Mouse (Mus musculus): ENCODE results near the gene Tbc1d9b. TPM values are rescaled to one million over a fixed set of nuclear protein-coding genes. Genes with fewer than 3 reads are reported as not detected.
A peak's percentile ranks its signal among the peaks of the same experiment; 100 is the strongest.
"Not testable (repeated sequence)": the region's sequence is repeated elsewhere in the genome, so short reads cannot be mapped to it uniquely, and the experiment has no call there.

Tbc1d9b gene
- total RNA-seq (2021), result 10 to 100 TPM; 42.9 to 43.9 TPM

GRCm38 (mm10) chr11:50130811-50131766, at the start of gene Tbc1d9b:
TSS of gene Tbc1d9b (plus strand) at chr11:50131396.
- peak; percentile 77 for DNase-seq (ENCODE audit: low spot score)
- intact Hi-C loops (cut with DNase I), result loop anchor here (1.0 to 5.0 kb wide), 3 partner anchors 96 to 145 kb away; partner anchors contain the start of gene Rnf130

- DNase-seq (ENCODE audit: low spot score), result no peak
- intact Hi-C loops (cut with DNase I), result no loop called here
Observed at GRCm38 (mm10) chr11:50086211-50086610, 45.0 kb upstream of the Tbc1d9b start.

GRCm38 (mm10) chr11:50089840-50090239, 41.4 kb upstream of the Tbc1d9b start:
- intact Hi-C loops (cut with DNase I), result no loop called here
- no peak for DNase-seq (ENCODE audit: low spot score)

GRCm38 (mm10) chr11:50090982-50091675, 40.1 kb upstream of the Tbc1d9b start:
- intact Hi-C loops (cut with DNase I), result no loop called here
- DNase-seq (ENCODE audit: low spot score), result no peak

GRCm38 (mm10) chr11:50091681-50092080, 39.5 kb upstream of the Tbc1d9b start:
- no peak for DNase-seq (ENCODE audit: low spot score)
- intact Hi-C loops (cut with DNase I), result no loop called here

- no peak for DNase-seq (ENCODE audit: low spot score)
- intact Hi-C loops (cut with DNase I), result no loop called here
Observed at GRCm38 (mm10) chr11:50095661-50096060, 35.5 kb upstream of the Tbc1d9b start.

- intact Hi-C loops (cut with DNase I), result no loop called here
- no peak for DNase-seq (ENCODE audit: low spot score)
Observed at GRCm38 (mm10) chr11:50097091-50097490, 34.1 kb upstream of the Tbc1d9b start.

GRCm38 (mm10) chr11:50098961-50099481, 32.2 kb upstream of the Tbc1d9b start:
- DNase-seq (ENCODE audit: low spot score), result peak; percentile 17
- intact Hi-C loops (cut with DNase I), result no loop called here

- intact Hi-C loops (cut with DNase I), result no loop called here
Observed at GRCm38 (mm10) chr11:50099692-50100091, 31.5 kb upstream of the Tbc1d9b start.

GRCm38 (mm10) chr11:50100548-50101307, 30.5 kb upstream of the Tbc1d9b start:
- DNase-seq (ENCODE audit: low spot score), result no peak
- intact Hi-C loops (cut with DNase I), result no loop called here

More at GRCm38 (mm10) chr11:50099692-50100091, 31.5 kb upstream of the Tbc1d9b start:
- no peak for DNase-seq (ENCODE audit: low spot score)

- DNase-seq (ENCODE audit: low spot score); intact Hi-C loops (cut with DNase I): not testable (repeated sequence)
Observed at GRCm38 (mm10) chr11:50101962-50102361, 29.2 kb upstream of the Tbc1d9b start.

GRCm38 (mm10) chr11:50104016-50104415, 27.2 kb upstream of the Tbc1d9b start:
- intact Hi-C loops (cut with DNase I), result no loop called here
- DNase-seq (ENCODE audit: low spot score), result no peak

GRCm38 (mm10) chr11:50105237-50105636, 26.0 kb upstream of the Tbc1d9b start:
- intact Hi-C loops (cut with DNase I), result loop anchor here (5.0 kb wide), 1 partner anchor 78 kb away; the partner anchor contains the start of gene Rnf130
- DNase-seq (ENCODE audit: low spot score), result no peak

GRCm38 (mm10) chr11:50106024-50106423, 25.2 kb upstream of the Tbc1d9b start:
- intact Hi-C loops (cut with DNase I), result loop anchor here (5.0 kb wide), 1 partner anchor 79 kb away; the partner anchor contains the start of gene Rnf130
- DNase-seq (ENCODE audit: low spot score), result no peak

GRCm38 (mm10) chr11:50108823-50109244, 22.4 kb upstream of the Tbc1d9b start:
- intact Hi-C loops (cut with DNase I), result loop anchor here (5.0 kb wide), 1 partner anchor 82 kb away; the partner anchor contains the start of gene Rnf130
- no peak for DNase-seq (ENCODE audit: low spot score)

GRCm38 (mm10) chr11:50114329-50114728, 16.9 kb upstream of the Tbc1d9b start:
- intact Hi-C loops (cut with DNase I), result no loop called here
- peak; percentile 37 for DNase-seq (ENCODE audit: low spot score)

- intact Hi-C loops (cut with DNase I), result no loop called here
- DNase-seq (ENCODE audit: low spot score), result no peak
Observed at GRCm38 (mm10) chr11:50122631-50123081, 8.5 kb upstream of the Tbc1d9b start.

- no peak for DNase-seq (ENCODE audit: low spot score)
- intact Hi-C loops (cut with DNase I), result no loop called here
Observed at GRCm38 (mm10) chr11:50127781-50128180, 3.4 kb upstream of the Tbc1d9b start.

- intact Hi-C loops (cut with DNase I), result loop anchor here (5.0 kb wide), 2 partner anchors 96 to 104 kb away; partner anchors contain the start of gene Rnf130
- no peak for DNase-seq (ENCODE audit: low spot score)
Observed at GRCm38 (mm10) chr11:50131801-50132201, 605 bp downstream of the Tbc1d9b start.
